Mouse (Mus musculus) midbrain, embryonic 14.5 days (tissue): Measurements from ENCODE around the gene Etv6. TPM values are rescaled to one million over a fixed set of nuclear protein-coding genes. Genes with fewer than 3 reads are reported as not detected.

ENCODE experiments used
- ATAC-seq: fragments of 200-750 bp; cut with Nextera tagmentation; 2 replicates; pipeline ENCODE4 v1.8.0; 2017; ENCODE audit warnings: moderate number of reproducible peaks, moderate library complexity; ENCODE audit not compliant: low FRiP score, low TSS enrichment
- DNase-seq: peaks from one replicate; pipeline ENCODE4 v3.0.0-alpha.2; 2015
- H3K27ac ChIP-seq: fragments of 300-500 bp; sonication (generic); replicated peaks from 2 replicates; pipeline ENCODE4 v1.5.1; 2014; ENCODE audit warnings: mild to moderate bottlenecking, low read depth, low read length, moderate library complexity
- H3K27me3 ChIP-seq: fragments of 300-500 bp; sonication (generic); 2 replicates; pipeline ENCODE4 v1.6.1; 2014; ENCODE audit warnings: low read length, control low read depth, mixed read lengths; ENCODE audit not compliant: control insufficient read depth, insufficient read depth
- H3K36me3 ChIP-seq: fragments of 300-500 bp; sonication (generic); 2 replicates; pipeline ENCODE4 v1.6.1; 2014; ENCODE audit warnings: low read length, control low read depth; ENCODE audit not compliant: control insufficient read depth, insufficient read depth
- H3K4me1 ChIP-seq: fragments of 300-500 bp; sonication (generic); 2 replicates; pipeline ENCODE4 v1.6.1; 2014; ENCODE audit warnings: mild to moderate bottlenecking, antibody characterized with exemption, low read length, control low read depth; ENCODE audit not compliant: control insufficient read depth, insufficient read depth
- H3K4me2 ChIP-seq: fragments of 300-500 bp; sonication (generic); 2 replicates; pipeline ENCODE4 v1.6.1; 2014; ENCODE audit warnings: mild to moderate bottlenecking, low read length, moderate library complexity
- H3K4me3 ChIP-seq: fragments of 300-500 bp; sonication (generic); replicated peaks from 2 replicates; pipeline ENCODE4 v1.5.1; 2014; ENCODE audit warnings: low read depth, low read length
- H3K9ac ChIP-seq: fragments of 300-500 bp; sonication (generic); replicated peaks from 2 replicates; pipeline ENCODE4 v1.6.1; 2014; ENCODE audit warnings: mild to moderate bottlenecking, low read length, moderate library complexity
- H3K9me3 ChIP-seq: fragments of 300-500 bp; sonication (generic); 2 replicates; pipeline ENCODE4 v1.6.1; 2016; ENCODE audit warnings: low read length, control low read depth, mixed read lengths; ENCODE audit not compliant: control insufficient read depth
- WGBS: fragments of 180-500 bp; shearing (Covaris S2); extraction: QIAGEN DNeasy Blood & Tissue Kit; methylation state at CpG from one replicate; pipeline ENCODE4 v1.1.7; 2014; 5-methylcytosine and 5-hydroxymethylcytosine counted together
- polyA plus RNA-seq: library from polyadenylated mRNA; unstranded; fragments of >200 nt; fragmentation: Nextera tagmentation; extraction: Ambion mirVana; gene quantifications from 2 replicates; pipeline ENCODE4 v1.2.1, GENCODE M21; 2014

Gene Etv6
- polyA plus RNA-seq, 1 experiment from 2014 or later, result 7.9 TPM

GRCm38 (mm10) chr6:134189575-134190132, 154.2 kb downstream of the Etv6 start:
- Histone ChIP-seq H3K27ac (peak overlapping the region; percentile 37; the same call in 1 of the 2 replicates), H3K36me3 (no peaks in the 10 kb centered on the region), H3K9ac (no peak overlapping the region), H3K27me3 (no peaks in the 10 kb centered on the region), H3K4me1 (peaks cover 32% of the 10 kb centered on the region), H3K9me3 (no peaks in the 10 kb centered on the region), H3K4me3 (no peak overlapping the region), H3K4me2 (no peak overlapping the region)
- ATAC-seq, result peak; percentile 54; the same call in 1 of the 2 replicates
- peak; percentile 33 for DNase-seq
- 36% methylated on average over 7 of the region's 7 CpGs for WGBS

- DNase-seq, result no peak
- no peaks in the 10 kb centered on the region for H3K27me3 ChIP-seq
- ATAC-seq, result no peak
- no peak overlapping the region for H3K27ac ChIP-seq
- no peak overlapping the region for H3K4me2 ChIP-seq
- 53% methylated on average over 7 of the region's 7 CpGs for WGBS
- no peak overlapping the region for H3K9ac ChIP-seq
- H3K4me3 ChIP-seq, result no peak overlapping the region
- H3K4me1 ChIP-seq, result peaks cover 32% of the 10 kb centered on the region
- no peaks in the 10 kb centered on the region for H3K36me3 ChIP-seq
- no peaks in the 10 kb centered on the region for H3K9me3 ChIP-seq
These were observed 155.2 kb downstream of the Etv6 start for GRCm38 (mm10) chr6:134190597-134191278.

- H3K4me2 ChIP-seq, result no peak overlapping the region
- DNase-seq (no peak), ATAC-seq (no peak)
- H3K36me3 ChIP-seq, result no peaks in the 10 kb centered on the region
- no peak overlapping the region for H3K9ac ChIP-seq
- no peak overlapping the region for H3K27ac ChIP-seq
- H3K9me3 ChIP-seq, result no peaks in the 10 kb centered on the region
- H3K27me3 ChIP-seq, result no peaks in the 10 kb centered on the region
- H3K4me3 ChIP-seq, result no peak overlapping the region
- peaks cover 32% of the 10 kb centered on the region for H3K4me1 ChIP-seq
These were observed 157.2 kb downstream of the Etv6 start for GRCm38 (mm10) chr6:134192710-134193109.

GRCm38 (mm10) chr6:134199895-134200294, 164.4 kb downstream of the Etv6 start:
- WGBS, result 97% methylated on average over 1 of the region's 1 CpGs
- no peak for ATAC-seq
- H3K36me3 ChIP-seq, result no peaks in the 10 kb centered on the region
- H3K4me3 ChIP-seq, result no peak overlapping the region
- no peak overlapping the region for H3K27ac ChIP-seq
- no peaks in the 10 kb centered on the region for H3K9me3 ChIP-seq
- no peaks in the 10 kb centered on the region for H3K27me3 ChIP-seq
- no peak overlapping the region for H3K9ac ChIP-seq
- no peaks in the 10 kb centered on the region for H3K4me1 ChIP-seq
- DNase-seq, result no peak
- H3K4me2 ChIP-seq, result no peak overlapping the region

- DNase-seq (no peak), ATAC-seq (no peak)
- Histone ChIP-seq H3K9ac (no peak overlapping the region), H3K4me2 (no peak overlapping the region), H3K27ac (no peak overlapping the region), H3K9me3 (no peaks in the 10 kb centered on the region), H3K36me3 (no peaks in the 10 kb centered on the region), H3K4me1 (no peaks in the 10 kb centered on the region), H3K4me3 (no peak overlapping the region), H3K27me3 (no peaks in the 10 kb centered on the region)
- 83% methylated on average over 10 of the region's 10 CpGs for WGBS
These were observed 165.1 kb downstream of the Etv6 start for GRCm38 (mm10) chr6:134200577-134200976.

GRCm38 (mm10) chr6:134202176-134202575, 166.7 kb downstream of the Etv6 start:
- H3K36me3 ChIP-seq, result no peaks in the 10 kb centered on the region
- ATAC-seq, result no peak
- H3K27ac ChIP-seq, result no peak overlapping the region
- H3K4me2 ChIP-seq, result no peak overlapping the region
- no peaks in the 10 kb centered on the region for H3K27me3 ChIP-seq
- WGBS, result 95% methylated on average over 5 of the region's 5 CpGs
- H3K4me1 ChIP-seq, result peaks cover 5% of the 10 kb centered on the region; the same call in 1 of the 2 replicates
- no peak for DNase-seq
- no peak overlapping the region for H3K9ac ChIP-seq
- no peaks in the 10 kb centered on the region for H3K9me3 ChIP-seq
- no peak overlapping the region for H3K4me3 ChIP-seq

- Histone ChIP-seq H3K4me3 (no peak overlapping the region), H3K4me2 (no peak overlapping the region), H3K36me3 (no peaks in the 10 kb centered on the region), H3K4me1 (peaks cover 22% of the 10 kb centered on the region), H3K27ac (no peak overlapping the region), H3K9me3 (no peaks in the 10 kb centered on the region), H3K9ac (no peak overlapping the region), H3K27me3 (no peaks in the 10 kb centered on the region)
- ATAC-seq (no peak), DNase-seq (no peak)
- 96% methylated on average over 10 of the region's 11 CpGs for WGBS
These were observed 169.7 kb downstream of the Etv6 start for GRCm38 (mm10) chr6:134205163-134205562.

DNA sequence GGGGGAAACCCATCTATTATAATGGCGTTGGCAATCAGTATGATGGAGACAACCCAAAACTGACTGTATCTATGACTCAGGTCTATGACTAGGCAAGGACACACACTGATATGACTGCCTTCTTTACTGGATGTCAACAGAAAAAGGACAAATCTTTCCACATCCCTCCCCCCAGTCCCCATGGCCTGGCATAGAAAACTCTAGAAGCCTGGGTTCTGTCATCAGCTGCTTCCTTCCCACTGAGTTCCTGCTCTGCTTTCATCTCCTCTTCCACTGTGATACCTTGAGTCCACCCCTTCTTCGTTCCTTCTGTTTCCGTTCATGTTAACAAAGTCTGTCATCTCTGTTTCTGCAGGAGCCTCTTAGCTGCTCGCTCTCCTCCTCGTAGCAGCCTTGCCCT, 170.2 kb downstream of the Etv6 start:
- H3K9me3 ChIP-seq, result no peaks in the 10 kb centered on the region
- no peak overlapping the region for H3K9ac ChIP-seq
- 93% methylated on average over 5 of the region's 5 CpGs for WGBS
- ATAC-seq, result no peak
- no peak overlapping the region for H3K27ac ChIP-seq
- no peak overlapping the region for H3K4me2 ChIP-seq
- no peak overlapping the region for H3K4me3 ChIP-seq
- H3K4me1 ChIP-seq, result peaks cover 22% of the 10 kb centered on the region
- DNase-seq, result no peak
- no peaks in the 10 kb centered on the region for H3K36me3 ChIP-seq
- no peaks in the 10 kb centered on the region for H3K27me3 ChIP-seq

DNA sequence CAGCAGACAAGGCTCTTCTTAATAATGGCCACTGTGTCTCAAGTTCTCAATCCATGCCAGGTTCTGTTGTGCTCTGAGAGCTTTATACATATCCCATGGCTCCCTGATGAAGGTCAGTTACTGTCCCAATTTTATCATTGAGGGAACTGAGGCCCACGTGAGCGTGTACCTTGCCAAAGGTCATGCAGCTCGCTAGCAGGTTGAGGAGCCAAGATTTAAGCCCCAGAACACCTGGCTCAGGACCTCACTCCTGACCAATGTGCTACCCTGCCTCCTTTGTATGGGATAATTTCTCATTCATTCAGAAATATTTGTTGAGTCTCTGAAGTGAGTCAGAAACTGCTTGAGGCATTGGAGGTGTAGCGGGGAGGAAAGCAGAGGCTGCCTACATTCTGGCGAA, 170.8 kb downstream of the Etv6 start:
- Histone ChIP-seq H3K27ac (no peak overlapping the region), H3K4me1 (peaks cover 22% of the 10 kb centered on the region), H3K9ac (no peak overlapping the region), H3K27me3 (no peaks in the 10 kb centered on the region), H3K4me2 (no peak overlapping the region), H3K36me3 (no peaks in the 10 kb centered on the region), H3K9me3 (no peaks in the 10 kb centered on the region), H3K4me3 (no peak overlapping the region)
- WGBS, result 95% methylated on average over 5 of the region's 5 CpGs
- ATAC-seq (no peak), DNase-seq (no peak)
